Mouse (Mus musculus) heart, embryonic 13.5 days (tissue): ENCODE results near the gene Sult1a1. TPM values are rescaled to one million over a fixed set of nuclear protein-coding genes. Genes with fewer than 3 reads are reported as not detected.
A peak's percentile ranks its signal among the peaks of the same experiment; 100 is the strongest.
"Not testable (repeated sequence)": the region's sequence is repeated elsewhere in the genome, so short reads cannot be mapped to it uniquely, and the experiment has no call there.

ENCODE experiments used
- ATAC-seq: fragments of 200-750 bp; cut with Nextera tagmentation; 2 replicates; pipeline ENCODE4 v1.8.0; 2017; ENCODE audit warnings: moderate TSS enrichment; ENCODE audit not compliant: insufficient number of reproducible peaks, low FRiP score, low TSS enrichment; ENCODE audit errors: extremely low read depth
- H3K27ac ChIP-seq: fragments of 300-500 bp; sonication (generic); replicated peaks from 2 replicates; pipeline ENCODE4 v1.5.1; 2015; ENCODE audit warnings: moderate library complexity, mild to moderate bottlenecking, inconsistent platforms
- H3K27me3 ChIP-seq: fragments of 300-500 bp; sonication (generic); replicated peaks from 2 replicates; pipeline ENCODE4 v1.6.1; 2015; ENCODE audit warnings: mild to moderate bottlenecking, inconsistent platforms
- H3K36me3 ChIP-seq: fragments of 300-500 bp; sonication (generic); 2 replicates; pipeline ENCODE4 v1.6.1; 2015; ENCODE audit warnings: mild to moderate bottlenecking, inconsistent platforms
- H3K4me1 ChIP-seq: fragments of 300-500 bp; sonication (generic); 2 replicates; pipeline ENCODE4 v1.6.1; 2015; ENCODE audit warnings: inconsistent platforms
- H3K4me2 ChIP-seq: fragments of 300-500 bp; sonication (generic); 2 replicates; pipeline ENCODE4 v1.6.1; 2015; ENCODE audit warnings: inconsistent platforms, mild to moderate bottlenecking, moderate library complexity
- H3K4me3 ChIP-seq: fragments of 300-500 bp; sonication (generic); 2 replicates; pipeline ENCODE4 v1.5.1; 2015; ENCODE audit warnings: moderate library complexity, mild to moderate bottlenecking, inconsistent platforms
- H3K9ac ChIP-seq: fragments of 300-500 bp; sonication (generic); 2 replicates; pipeline ENCODE4 v1.6.1; 2015; ENCODE audit warnings: inconsistent platforms, mild to moderate bottlenecking, moderate library complexity
- H3K9me3 ChIP-seq: fragments of 300-500 bp; sonication (generic); 2 replicates; pipeline ENCODE4 v1.6.1; 2016; ENCODE audit warnings: inconsistent platforms
- WGBS: fragments of 180-500 bp; shearing (Covaris S2); methylation state at CpG from one replicate; pipeline ENCODE4 v1.1.7; 2015; ENCODE audit warnings: mixed read lengths; 5-methylcytosine and 5-hydroxymethylcytosine counted together
- polyA plus RNA-seq: library from polyadenylated mRNA; unstranded; fragments of >200 nt; fragmentation: Nextera tagmentation; extraction: Ambion mirVana; gene quantifications from 2 replicates; pipeline ENCODE4 v1.2.1, GENCODE M21; 2015

Gene Sult1a1
- polyA plus RNA-seq, 1 experiment from 2014 or later = 6.2 TPM

DNA sequence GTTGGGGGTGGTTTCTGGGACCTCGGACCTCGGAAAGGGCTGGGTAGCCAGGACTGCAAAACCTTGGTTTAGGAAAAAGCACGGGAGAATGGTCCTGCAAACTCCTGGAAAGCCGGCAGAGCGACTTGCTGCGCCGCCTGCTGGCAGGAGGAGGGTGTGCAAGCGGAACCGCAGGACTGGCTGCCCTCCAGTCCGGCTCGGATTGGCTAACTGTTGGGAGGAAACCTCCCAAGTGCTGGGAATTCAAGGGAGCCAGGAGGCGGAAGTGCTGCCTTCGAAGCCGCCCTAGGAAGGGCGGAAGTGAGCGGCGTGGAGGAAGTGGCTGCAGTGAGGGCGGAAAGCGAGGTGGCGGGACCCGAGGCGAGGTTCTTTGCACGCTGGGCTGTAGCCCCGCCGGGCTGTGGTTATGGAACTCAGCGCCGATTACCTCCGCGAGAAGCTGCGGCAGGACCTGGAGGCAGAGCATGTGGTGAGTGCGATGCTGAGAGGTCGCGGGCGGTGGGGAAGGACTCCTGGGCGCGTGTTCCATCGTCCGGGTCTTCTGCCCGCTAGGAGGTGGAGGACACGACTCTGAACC, 19.5 kb upstream of the Sult1a1 start, which contains the start of gene Slx1b:
Gene Slx1b, minus strand, starts transcription at position 154 of the 577 bp plus-strand sequence.
- H3K36me3 ChIP-seq = peaks cover 26% of the 10 kb centered on the region
- ATAC-seq = peak; percentile 96
- H3K9ac ChIP-seq = peak within 1 kb of the TSS; percentile 92
- H3K4me2 ChIP-seq = peak within 1 kb of the TSS; percentile 79
- no peaks in the 10 kb centered on the region for H3K27me3 ChIP-seq
- WGBS = under 1% methylated on average over 40 of the region's 40 CpGs
- H3K4me3 ChIP-seq = peak within 1 kb of the TSS; percentile 72
- H3K27ac ChIP-seq = peak within 1 kb of the TSS; percentile 96
- H3K9me3 ChIP-seq = no peaks in the 10 kb centered on the region
- H3K4me1 ChIP-seq = peaks cover 30% of the 10 kb centered on the region

DNA sequence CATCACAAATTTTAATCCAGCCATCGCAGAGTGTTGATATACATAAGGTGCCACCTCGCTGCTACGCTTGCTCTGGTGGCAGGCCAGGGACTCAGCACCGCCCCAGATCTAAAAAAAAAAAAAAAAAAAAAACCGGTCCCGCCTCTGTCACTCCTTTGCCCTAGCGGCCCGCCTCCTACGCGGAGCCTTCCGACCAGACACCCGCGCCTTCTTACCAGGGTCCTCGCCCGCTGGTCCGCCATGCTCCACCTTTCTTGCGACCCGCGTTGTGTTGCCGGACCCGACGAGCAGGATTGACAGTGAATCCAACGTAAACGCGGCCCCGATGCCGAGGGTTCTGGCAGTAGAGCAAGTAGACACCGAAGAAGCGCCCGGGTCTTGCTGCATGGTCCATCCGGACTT, 19.0 kb upstream of the Sult1a1 start, which contains the start of gene Bola2:
Gene Bola2, plus strand, starts transcription at position 192 of the 402 bp plus-strand sequence.
- Histone ChIP-seq H3K27ac (peak within 1 kb of the TSS; percentile 96), H3K27me3 (no peaks in the 10 kb centered on the region), H3K9me3 (no peaks in the 10 kb centered on the region), H3K36me3 (peaks cover 29% of the 10 kb centered on the region), H3K4me1 (peaks cover 27% of the 10 kb centered on the region), H3K9ac (peak within 1 kb of the TSS; percentile 92), H3K4me2 (peak within 1 kb of the TSS; percentile 79), H3K4me3 (peak within 1 kb of the TSS; percentile 72)
- peak; percentile 59 for ATAC-seq
- 0% methylated on average over 31 of the region's 31 CpGs for WGBS

DNA sequence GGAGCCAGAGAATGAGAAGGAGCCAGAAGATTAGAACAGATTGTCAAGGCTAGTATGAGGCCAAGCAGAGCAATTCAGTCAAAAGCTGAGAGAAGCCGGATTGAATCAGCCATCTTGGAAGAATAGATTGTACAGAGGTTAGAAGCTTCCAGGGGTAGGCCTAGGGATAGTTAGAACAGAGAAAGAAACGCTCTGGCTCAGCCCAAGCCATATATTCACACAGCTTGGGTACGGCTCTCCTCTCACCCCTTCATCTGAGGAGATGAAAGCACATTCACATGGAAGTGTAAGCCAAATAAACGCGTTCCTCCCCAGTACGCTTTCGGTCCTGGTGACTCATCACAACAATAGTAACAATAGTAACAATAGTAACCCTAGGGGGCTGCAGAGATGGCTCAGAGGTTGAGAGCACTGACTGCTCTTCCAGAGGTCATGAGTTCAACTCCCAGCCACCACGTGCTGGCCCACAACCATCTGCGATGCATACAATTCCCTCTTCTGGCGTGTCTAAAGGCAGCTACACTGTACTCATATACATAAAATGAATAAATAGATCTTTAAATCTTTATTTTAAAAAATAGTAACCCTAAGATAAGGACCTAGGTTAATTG, 18.3 kb upstream of the Sult1a1 start:
- Histone ChIP-seq H3K9ac (peak overlapping the region; percentile 92), H3K36me3 (peaks cover 34% of the 10 kb centered on the region), H3K4me2 (peak overlapping the region; percentile 79), H3K4me3 (peak overlapping the region; percentile 72), H3K9me3 (no peaks in the 10 kb centered on the region), H3K27me3 (no peaks in the 10 kb centered on the region), H3K4me1 (peaks cover 27% of the 10 kb centered on the region), H3K27ac (peak overlapping the region; percentile 96; the same call in 1 of the 2 replicates)
- ATAC-seq = no peak
- WGBS = 52% methylated on average over 10 of the region's 10 CpGs

DNA sequence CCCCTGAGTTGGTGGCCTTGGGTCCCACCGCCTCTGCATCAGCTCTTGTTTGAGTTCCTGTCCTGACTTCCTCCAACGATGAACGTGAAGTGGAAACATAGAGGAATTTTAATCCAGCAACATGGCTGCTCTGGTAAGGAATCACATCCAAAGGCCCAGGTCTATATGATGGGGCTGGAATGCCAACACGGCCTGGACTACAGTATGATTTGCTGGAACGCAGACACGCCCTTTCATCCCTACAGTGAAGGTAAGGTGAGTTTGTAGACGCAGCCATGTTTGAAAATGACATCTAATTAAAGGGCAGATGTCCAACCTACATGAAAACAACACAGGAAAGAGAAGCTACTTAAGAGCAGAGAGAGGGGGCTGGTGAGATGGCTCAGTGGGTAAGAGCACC, 17.5 kb upstream of the Sult1a1 start:
- no peak overlapping the region for H3K27ac ChIP-seq
- peaks cover 36% of the 10 kb centered on the region for H3K36me3 ChIP-seq
- H3K4me2 ChIP-seq = no peak overlapping the region; the same call in 1 of the 2 replicates
- no peak for ATAC-seq
- H3K9ac ChIP-seq = peak overlapping the region; percentile 59; the same call in 1 of the 2 replicates
- H3K27me3 ChIP-seq = no peaks in the 10 kb centered on the region
- WGBS = 87% methylated on average over 7 of the region's 7 CpGs
- H3K4me1 ChIP-seq = peaks cover 27% of the 10 kb centered on the region
- no peak overlapping the region for H3K4me3 ChIP-seq
- H3K9me3 ChIP-seq = no peaks in the 10 kb centered on the region

DNA sequence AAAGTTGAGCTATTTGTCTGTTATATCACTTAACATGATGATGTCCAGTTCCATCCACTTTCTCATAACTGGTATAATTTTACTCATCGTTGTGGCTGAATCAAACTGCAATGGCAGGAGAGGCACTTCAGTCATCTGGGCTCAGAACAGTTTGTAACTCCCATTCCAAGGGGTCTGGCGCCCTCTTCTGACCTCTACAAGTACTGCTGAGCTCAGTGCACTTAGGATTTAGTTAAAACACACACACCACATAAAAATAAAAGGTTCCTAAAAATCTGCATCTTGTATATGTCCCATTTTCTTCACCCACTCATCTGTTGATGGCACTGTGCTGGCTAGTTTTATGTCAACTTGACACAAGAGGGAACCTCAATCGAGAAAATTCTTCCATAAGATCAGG, 17.0 kb upstream of the Sult1a1 start:
- 36% methylated on average over 3 of the region's 3 CpGs for WGBS
- H3K9ac ChIP-seq = no peak overlapping the region
- no peak for ATAC-seq
- H3K36me3 ChIP-seq = peaks cover 36% of the 10 kb centered on the region
- no peak overlapping the region; the same call in 1 of the 2 replicates for H3K4me2 ChIP-seq
- no peaks in the 10 kb centered on the region for H3K27me3 ChIP-seq
- peaks cover 27% of the 10 kb centered on the region for H3K4me1 ChIP-seq
- H3K27ac ChIP-seq = no peak overlapping the region
- no peaks in the 10 kb centered on the region for H3K9me3 ChIP-seq
- no peak overlapping the region for H3K4me3 ChIP-seq

DNA sequence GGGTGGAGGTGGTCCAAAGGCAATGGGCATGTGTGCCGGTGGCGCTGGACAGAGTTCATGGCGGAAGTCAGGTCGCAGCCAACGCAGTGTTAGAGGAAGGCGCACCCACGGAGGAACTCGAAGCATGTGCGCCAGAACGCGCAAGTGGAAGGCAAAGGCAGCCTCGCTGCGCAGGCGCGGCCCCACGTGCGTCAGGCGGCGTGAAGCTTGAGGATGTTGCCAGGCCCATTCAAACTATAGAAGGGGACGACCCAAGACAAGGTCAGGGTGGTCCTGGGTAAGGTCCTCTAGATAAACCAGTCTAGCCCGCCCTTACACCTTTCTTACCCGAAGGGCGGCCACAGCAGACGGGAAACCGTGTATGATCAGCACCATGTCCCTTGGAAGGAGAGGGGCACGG, 16.2 kb upstream of the Sult1a1 start:
- 89% methylated on average over 26 of the region's 26 CpGs for WGBS
- H3K27ac ChIP-seq = no peak overlapping the region
- no peaks in the 10 kb centered on the region for H3K9me3 ChIP-seq
- H3K9ac ChIP-seq = no peak overlapping the region
- no peak overlapping the region for H3K4me3 ChIP-seq
- peaks cover 31% of the 10 kb centered on the region for H3K4me1 ChIP-seq
- ATAC-seq = no peak
- H3K27me3 ChIP-seq = no peaks in the 10 kb centered on the region
- no peak overlapping the region for H3K4me2 ChIP-seq
- peaks cover 36% of the 10 kb centered on the region for H3K36me3 ChIP-seq

DNA sequence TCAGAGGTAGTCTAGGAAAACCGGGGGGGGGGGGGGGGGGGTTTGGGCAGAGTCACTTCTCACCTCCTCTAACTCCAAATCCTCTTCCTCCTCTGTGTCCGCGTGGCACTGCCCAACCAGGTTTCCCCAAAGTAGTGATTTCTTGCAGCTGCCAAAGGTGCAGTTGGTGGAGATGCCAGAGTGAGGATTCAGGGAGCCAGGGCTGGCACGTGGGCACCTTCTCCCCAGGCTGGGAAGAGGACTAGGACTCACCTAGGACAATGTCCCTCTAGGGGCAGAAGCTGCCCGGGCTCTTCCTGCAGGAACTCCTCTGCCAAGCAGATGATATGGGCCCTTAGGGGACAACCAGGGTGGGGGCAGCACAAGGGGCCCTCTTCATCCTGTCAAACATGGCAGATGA, 15.4 kb upstream of the Sult1a1 start:
- Histone ChIP-seq H3K4me3 (no peak overlapping the region), H3K27ac (no peak overlapping the region), H3K27me3 (no peaks in the 10 kb centered on the region), H3K9me3 (no peaks in the 10 kb centered on the region), H3K36me3 (peaks cover 30% of the 10 kb centered on the region), H3K4me1 (peaks cover 31% of the 10 kb centered on the region), H3K9ac (no peak overlapping the region), H3K4me2 (no peak overlapping the region)
- 90% methylated on average over 4 of the region's 5 CpGs for WGBS
- ATAC-seq = no peak

DNA sequence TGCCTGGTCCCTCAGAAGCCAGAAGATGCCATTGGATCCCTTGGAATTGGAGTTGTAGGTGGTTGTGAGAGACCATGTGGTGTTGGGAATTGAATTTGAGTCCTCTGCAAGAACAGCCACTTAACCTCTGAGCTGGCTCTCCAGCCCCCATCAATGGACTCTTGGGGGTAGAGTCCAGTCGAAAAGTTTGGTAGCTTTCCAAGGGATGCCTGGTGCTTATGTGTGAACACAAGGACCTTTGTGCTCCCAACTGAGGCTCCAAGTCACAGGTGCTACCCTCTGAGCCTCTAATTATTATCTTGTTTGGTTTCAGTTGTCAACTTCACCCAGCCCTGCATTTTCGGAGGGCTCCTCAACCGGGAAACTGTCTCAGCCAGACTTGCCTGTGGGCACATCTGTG, 14.5 kb upstream of the Sult1a1 start:
- Histone ChIP-seq H3K4me2 (no peak overlapping the region), H3K27me3 (no peaks in the 10 kb centered on the region), H3K9me3 (no peaks in the 10 kb centered on the region), H3K9ac (no peak overlapping the region), H3K4me1 (peaks cover 32% of the 10 kb centered on the region), H3K27ac (no peak overlapping the region), H3K4me3 (no peak overlapping the region), H3K36me3 (peaks cover 30% of the 10 kb centered on the region)
- ATAC-seq = no peak
- WGBS = 86% methylated on average over 3 of the region's 3 CpGs

DNA sequence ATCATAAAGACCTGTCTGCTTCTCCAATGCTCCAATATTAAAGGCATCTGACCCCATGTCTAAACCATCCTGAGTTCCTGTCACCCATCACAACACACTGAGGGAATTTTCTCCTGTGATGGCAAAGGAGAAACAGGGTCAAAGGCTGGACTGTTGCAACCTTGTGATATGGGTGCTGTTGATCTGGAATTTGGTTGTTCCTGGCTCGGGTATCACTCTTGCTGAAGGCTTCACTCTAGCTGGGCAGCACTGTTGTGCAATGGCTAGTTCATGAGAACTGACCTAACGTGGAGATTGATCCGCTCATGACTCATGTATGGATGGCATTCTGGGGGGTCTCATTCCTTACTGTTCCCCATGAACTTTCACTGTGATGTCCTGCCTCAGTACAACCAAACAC, 12.8 kb upstream of the Sult1a1 start:
- ATAC-seq = no peak
- Histone ChIP-seq H3K4me1 (peaks cover 23% of the 10 kb centered on the region), H3K9ac (no peak overlapping the region), H3K36me3 (peaks cover 30% of the 10 kb centered on the region), H3K27me3 (no peaks in the 10 kb centered on the region), H3K4me3 (no peak overlapping the region), H3K4me2 (no peak overlapping the region), H3K9me3 (no peaks in the 10 kb centered on the region), H3K27ac (no peak overlapping the region)
- 67% methylated on average over 3 of the region's 3 CpGs for WGBS

DNA sequence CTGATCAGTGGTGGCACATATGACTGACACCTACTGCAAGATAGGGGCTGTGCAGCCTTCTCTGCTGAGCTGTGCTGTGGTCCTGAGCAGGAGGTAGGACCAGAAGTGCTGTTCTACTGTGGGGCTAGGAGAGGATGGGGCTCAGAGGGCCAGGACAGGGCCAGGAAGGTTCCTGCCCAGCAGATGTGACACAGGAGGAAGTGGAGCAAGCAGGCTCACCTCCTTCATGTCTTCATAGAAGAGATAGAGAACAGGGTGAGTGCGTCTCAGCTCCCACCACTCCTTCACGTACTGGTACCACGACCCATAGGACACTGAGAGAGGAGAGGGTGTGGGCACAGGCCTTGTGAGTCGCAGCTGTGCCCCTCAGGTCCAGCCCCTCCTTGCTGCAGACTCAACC, 11.9 kb upstream of the Sult1a1 start:
- H3K4me3 ChIP-seq, H3K9ac ChIP-seq, H3K9me3 ChIP-seq, ATAC-seq, H3K27me3 ChIP-seq, H3K4me2 ChIP-seq, H3K27ac ChIP-seq: not testable (repeated sequence)
- H3K4me1 ChIP-seq = peaks cover 17% of the 10 kb centered on the region
- 68% methylated on average over 4 of the region's 4 CpGs for WGBS
- peaks cover 30% of the 10 kb centered on the region for H3K36me3 ChIP-seq

DNA sequence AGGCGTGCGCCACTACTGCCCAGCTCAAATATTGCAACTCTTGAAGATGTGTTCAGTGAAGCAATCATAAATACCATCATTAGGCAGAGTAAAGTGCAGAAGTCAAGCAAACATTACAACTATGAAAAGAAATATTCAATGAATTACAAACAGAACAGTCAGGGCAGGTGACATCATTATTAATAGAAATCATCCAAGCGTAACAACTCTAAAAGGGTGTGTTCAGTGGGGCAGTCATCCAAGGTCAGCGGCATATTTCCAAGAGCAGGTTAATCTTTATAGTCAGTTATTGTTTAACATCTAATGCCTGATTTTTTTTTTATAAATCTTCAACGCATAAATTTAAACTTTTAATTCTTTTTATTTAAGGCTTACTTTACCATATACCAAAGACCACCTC, 5.0 kb upstream of the Sult1a1 start:
- H3K4me1 ChIP-seq = peaks cover 9% of the 10 kb centered on the region
- ATAC-seq = no peak
- H3K27ac ChIP-seq = no peak overlapping the region
- no peak overlapping the region for H3K4me3 ChIP-seq
- no peak overlapping the region for H3K9ac ChIP-seq
- H3K4me2 ChIP-seq = no peak overlapping the region
- no peaks in the 10 kb centered on the region for H3K27me3 ChIP-seq
- 93% methylated on average over 5 of the region's 5 CpGs for WGBS
- H3K36me3 ChIP-seq = peaks cover 7% of the 10 kb centered on the region; the same call in 1 of the 2 replicates
- no peaks in the 10 kb centered on the region for H3K9me3 ChIP-seq

DNA sequence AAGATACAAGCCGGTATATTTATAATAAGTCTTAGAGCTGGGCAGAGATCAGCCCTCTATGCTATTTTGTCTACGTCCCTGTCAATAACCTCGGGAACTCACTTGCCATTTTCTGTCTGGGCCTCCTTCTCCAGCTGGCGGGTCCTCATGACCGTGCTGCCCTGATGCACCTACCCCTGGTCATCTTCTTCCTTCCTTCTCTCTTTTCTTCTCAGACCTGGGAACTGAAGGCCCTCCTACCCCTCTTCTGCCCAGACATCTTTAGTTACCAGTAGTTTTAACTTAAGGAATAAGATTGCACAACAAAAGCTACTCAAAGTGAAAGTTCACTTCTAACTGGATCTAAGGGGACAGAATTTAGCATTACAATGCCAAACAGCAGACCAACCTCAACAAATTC, 3.5 kb upstream of the Sult1a1 start:
- Histone ChIP-seq H3K27me3 (no peaks in the 10 kb centered on the region), H3K27ac (no peak overlapping the region), H3K9me3 (no peaks in the 10 kb centered on the region), H3K4me3 (no peak overlapping the region), H3K36me3 (peaks cover 15% of the 10 kb centered on the region), H3K4me2 (no peak overlapping the region), H3K9ac (no peak overlapping the region), H3K4me1 (peaks cover 21% of the 10 kb centered on the region)
- WGBS = 84% methylated on average over 5 of the region's 5 CpGs
- no peak for ATAC-seq
